Mouse (Mus musculus): ENCODE measurements around the gene Lzic. TPM values are rescaled to one million over a fixed set of nuclear protein-coding genes. Genes with fewer than 3 reads are reported as not detected.

The Lzic gene
- polyA plus RNA-seq, 1 experiment from 2014 or later = 35.9 TPM

DNA sequence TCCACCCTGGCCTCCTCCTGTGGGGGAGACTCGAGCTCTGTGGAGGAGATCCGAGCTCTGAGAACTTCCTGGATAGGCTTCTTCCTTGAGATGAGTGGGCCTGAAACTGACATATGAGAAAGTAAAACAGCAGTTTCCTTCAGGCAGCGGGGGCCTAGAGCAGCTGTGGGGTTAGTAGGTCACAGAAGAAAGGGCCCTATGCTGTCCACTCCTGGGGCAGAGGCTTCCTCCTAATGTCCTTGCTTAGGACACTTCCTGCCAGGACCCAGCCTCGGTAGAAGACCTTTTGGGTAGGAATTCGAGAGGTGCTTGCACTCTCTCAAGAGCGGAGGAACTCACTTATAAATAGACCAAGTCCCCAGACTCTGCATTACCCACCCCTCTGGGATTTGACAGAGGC, 44.7 kb downstream of the Lzic start:
- 56% methylated on average over 6 of the region's 6 CpGs for WGBS
- Histone ChIP-seq H3K4me2 (ENCODE audit: low read depth, low read length) (no peak overlapping the region), H3K4me1 (ENCODE audit: control insufficient read depth, insufficient read depth, low read length) (peaks cover 27% of the 10 kb centered on the region; the same call in 1 of the 2 replicates), H3K9me3 (replicated peaks; ENCODE audit: control insufficient read depth, low read length) (no peaks in the 10 kb centered on the region), H3K36me3 (ENCODE audit: control insufficient read depth, insufficient read depth, low read length) (no peaks in the 10 kb centered on the region), H3K4me3 (replicated peaks; ENCODE audit: low read length) (no peak overlapping the region), H3K27ac (ENCODE audit: low read length) (peak overlapping the region; percentile 6; the same call in 1 of the 2 replicates), H3K9ac (ENCODE audit: low read length) (no peak overlapping the region), H3K27me3 (ENCODE audit: control insufficient read depth, insufficient read depth, low read length) (no peaks in the 10 kb centered on the region)
- ATAC-seq (ENCODE audit: insufficient read depth, low FRiP score) = no peak

DNA sequence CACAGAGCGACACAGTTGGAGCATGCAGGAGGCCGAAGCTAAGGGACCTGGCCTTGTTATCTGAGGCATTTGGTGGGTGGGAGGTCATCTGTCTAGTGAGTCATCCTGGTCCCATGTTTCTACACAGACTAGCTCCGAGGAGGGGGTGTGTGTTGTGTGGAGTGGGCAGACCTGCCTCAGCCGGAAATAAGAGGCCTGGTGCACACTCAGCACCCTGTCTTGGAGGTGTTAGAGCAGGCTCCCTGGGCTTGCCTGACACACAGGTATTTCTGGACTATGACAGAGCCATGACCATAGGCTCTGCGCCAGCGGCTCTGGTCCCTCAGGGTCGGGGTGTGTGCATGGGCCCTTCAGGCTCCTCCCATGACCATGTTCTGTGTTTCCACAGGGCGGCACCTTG, 54.4 kb downstream of the Lzic start:
- H3K4me1 ChIP-seq (ENCODE audit: control insufficient read depth, insufficient read depth, low read length) = 0 out of 2 replicates have a peak, but pooled peaks cover 9% of the 10 kb centered on the region
- H3K27ac ChIP-seq (ENCODE audit: low read length) = peak overlapping the region; percentile 47; the same call in 1 of the 2 replicates
- H3K9ac ChIP-seq (ENCODE audit: low read length) = no peak overlapping the region
- peak; percentile 84 for ATAC-seq (ENCODE audit: insufficient read depth, low FRiP score)
- no peak overlapping the region for H3K4me2 ChIP-seq (ENCODE audit: low read depth, low read length)
- no peaks in the 10 kb centered on the region for H3K36me3 ChIP-seq (ENCODE audit: control insufficient read depth, insufficient read depth, low read length)
- no peaks in the 10 kb centered on the region for H3K9me3 ChIP-seq (replicated peaks; ENCODE audit: control insufficient read depth, low read length)
- no peaks in the 10 kb centered on the region for H3K27me3 ChIP-seq (ENCODE audit: control insufficient read depth, insufficient read depth, low read length)
- no peak overlapping the region for H3K4me3 ChIP-seq (replicated peaks; ENCODE audit: low read length)
- 60% methylated on average over 8 of the region's 8 CpGs for whole genome bisulfite sequencing

DNA sequence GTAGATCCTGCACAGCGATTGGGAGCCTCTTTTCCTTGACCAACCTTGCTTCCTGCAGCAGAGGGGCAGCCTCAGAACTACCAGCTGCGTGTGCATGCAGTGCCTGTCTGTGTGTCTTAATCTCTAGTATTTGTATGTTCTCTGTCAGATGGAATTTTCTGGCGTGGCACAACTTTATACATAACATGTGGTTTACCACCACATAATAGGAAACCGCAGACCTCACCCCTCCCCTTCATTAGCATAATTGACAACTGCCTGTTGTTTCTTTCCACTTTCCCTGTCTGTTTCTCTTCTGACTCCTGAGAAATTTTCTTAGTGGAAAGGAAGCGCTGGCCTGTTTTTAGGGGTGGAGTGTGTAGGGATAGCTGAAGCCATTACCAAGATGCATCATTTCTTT, 56.9 kb downstream of the Lzic start:
- Histone ChIP-seq H3K9ac (ENCODE audit: low read length) (no peak overlapping the region), H3K27me3 (ENCODE audit: control insufficient read depth, insufficient read depth, low read length) (no peaks in the 10 kb centered on the region), H3K36me3 (ENCODE audit: control insufficient read depth, insufficient read depth, low read length) (0 out of 2 replicates have a peak, but pooled peaks cover 3% of the 10 kb centered on the region), H3K9me3 (replicated peaks; ENCODE audit: control insufficient read depth, low read length) (no peaks in the 10 kb centered on the region), H3K27ac (ENCODE audit: low read length) (no peak overlapping the region), H3K4me2 (ENCODE audit: low read depth, low read length) (no peak overlapping the region), H3K4me3 (replicated peaks; ENCODE audit: low read length) (no peak overlapping the region), H3K4me1 (ENCODE audit: control insufficient read depth, insufficient read depth, low read length) (0 out of 2 replicates have a peak, but pooled peaks cover 13% of the 10 kb centered on the region)
- 64% methylated on average over 5 of the region's 5 CpGs for WGBS
- ATAC-seq (ENCODE audit: insufficient read depth, low FRiP score) = no peak

DNA sequence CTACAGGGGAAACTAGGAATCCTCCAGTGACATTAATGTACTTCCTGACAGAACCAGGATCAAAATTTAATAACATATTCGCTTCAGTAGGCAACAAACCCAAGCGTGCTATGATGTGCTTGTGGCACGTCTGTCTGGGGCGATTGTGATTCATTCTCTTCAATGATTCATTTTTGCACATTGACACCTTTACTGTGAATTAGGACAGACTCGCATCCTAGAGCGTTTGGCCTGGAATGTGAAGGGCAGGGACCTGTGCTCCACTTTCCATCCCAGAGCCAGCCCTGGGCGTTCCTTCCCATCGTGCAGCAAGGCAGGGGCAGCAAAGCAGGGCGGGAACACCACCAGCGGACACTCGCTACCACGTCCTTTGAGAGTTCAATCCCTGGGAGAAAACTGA, 57.4 kb downstream of the Lzic start:
- Histone ChIP-seq H3K4me2 (ENCODE audit: low read depth, low read length) (no peak overlapping the region), H3K4me3 (replicated peaks; ENCODE audit: low read length) (no peak overlapping the region), H3K9me3 (replicated peaks; ENCODE audit: control insufficient read depth, low read length) (no peaks in the 10 kb centered on the region), H3K4me1 (ENCODE audit: control insufficient read depth, insufficient read depth, low read length) (0 out of 2 replicates have a peak, but pooled peaks cover 13% of the 10 kb centered on the region), H3K9ac (ENCODE audit: low read length) (no peak overlapping the region), H3K27ac (ENCODE audit: low read length) (no peak overlapping the region), H3K36me3 (ENCODE audit: control insufficient read depth, insufficient read depth, low read length) (0 out of 2 replicates have a peak, but pooled peaks cover 3% of the 10 kb centered on the region), H3K27me3 (ENCODE audit: control insufficient read depth, insufficient read depth, low read length) (no peaks in the 10 kb centered on the region)
- WGBS = 79% methylated on average over 12 of the region's 12 CpGs
- no peak for ATAC-seq (ENCODE audit: insufficient read depth, low FRiP score)

DNA sequence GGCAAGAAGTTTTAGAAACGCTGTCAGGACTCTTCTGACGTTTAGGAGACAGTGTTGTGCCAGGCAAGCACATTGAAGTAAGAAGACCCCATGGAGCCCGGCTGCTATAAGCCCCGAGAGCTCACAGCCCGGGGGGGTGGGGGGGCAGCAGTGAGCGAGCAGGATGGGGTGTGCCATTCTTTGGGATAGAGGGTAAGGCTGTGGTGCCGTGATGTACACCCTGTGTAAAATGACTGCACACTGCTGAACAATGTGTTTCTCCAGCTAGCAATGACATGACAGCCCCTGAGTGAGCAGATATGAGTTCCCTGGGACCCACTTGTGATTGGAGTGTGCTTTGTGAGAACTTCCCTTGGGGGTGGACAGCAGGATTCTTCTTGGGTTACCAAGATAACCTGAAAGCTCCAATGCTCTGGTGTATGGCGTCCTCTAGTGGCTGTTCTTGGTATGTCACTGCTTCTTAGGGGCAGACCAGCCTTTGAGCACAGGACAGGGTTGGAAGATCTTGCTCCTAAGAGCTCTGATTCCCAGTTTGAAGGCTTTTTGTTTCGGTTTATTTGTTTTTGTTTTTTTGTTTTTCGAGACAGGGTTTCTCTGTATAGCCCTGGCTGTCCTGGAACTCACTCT, 58.0 kb downstream of the Lzic start:
- Histone ChIP-seq H3K36me3 (ENCODE audit: control insufficient read depth, insufficient read depth, low read length) (0 out of 2 replicates have a peak, but pooled peaks cover 3% of the 10 kb centered on the region), H3K9ac (ENCODE audit: low read length) (no peak overlapping the region), H3K4me1 (ENCODE audit: control insufficient read depth, insufficient read depth, low read length) (0 out of 2 replicates have a peak, but pooled peaks cover 13% of the 10 kb centered on the region), H3K9me3 (replicated peaks; ENCODE audit: control insufficient read depth, low read length) (no peaks in the 10 kb centered on the region), H3K4me3 (replicated peaks; ENCODE audit: low read length) (no peak overlapping the region), H3K27ac (ENCODE audit: low read length) (no peak overlapping the region), H3K27me3 (ENCODE audit: control insufficient read depth, insufficient read depth, low read length) (no peaks in the 10 kb centered on the region), H3K4me2 (ENCODE audit: low read depth, low read length) (no peak overlapping the region)
- 57% methylated on average over 10 of the region's 10 CpGs for WGBS
- no peak for ATAC-seq (ENCODE audit: insufficient read depth, low FRiP score)

DNA sequence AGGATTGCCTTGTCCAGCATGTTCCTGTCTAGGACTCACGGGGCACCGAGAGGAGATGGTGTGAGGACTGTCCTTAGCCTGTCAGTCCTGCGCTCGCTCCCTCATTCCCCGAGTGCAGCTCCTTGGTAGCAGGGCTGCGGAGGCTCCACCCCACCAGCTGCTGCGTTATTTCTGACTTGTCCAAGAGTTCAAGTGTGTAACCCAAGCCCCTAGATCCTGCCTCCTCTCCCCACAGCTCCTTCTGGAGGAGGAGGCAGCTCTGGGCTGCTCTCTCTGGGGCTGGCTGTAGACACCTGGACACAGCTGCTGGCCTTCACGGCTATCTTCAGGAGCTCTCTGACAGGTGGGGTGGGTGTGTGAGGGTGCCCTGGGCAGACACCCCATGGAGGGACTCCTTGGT, 59.9 kb downstream of the Lzic start:
- Histone ChIP-seq H3K27me3 (ENCODE audit: control insufficient read depth, insufficient read depth, low read length) (no peaks in the 10 kb centered on the region), H3K4me3 (replicated peaks; ENCODE audit: low read length) (no peak overlapping the region), H3K9ac (ENCODE audit: low read length) (peak overlapping the region; percentile 49; the same call in 1 of the 2 replicates), H3K4me1 (ENCODE audit: control insufficient read depth, insufficient read depth, low read length) (0 out of 2 replicates have a peak, but pooled peaks cover 3% of the 10 kb centered on the region), H3K9me3 (replicated peaks; ENCODE audit: control insufficient read depth, low read length) (no peaks in the 10 kb centered on the region), H3K4me2 (ENCODE audit: low read depth, low read length) (no peak overlapping the region), H3K36me3 (ENCODE audit: control insufficient read depth, insufficient read depth, low read length) (0 out of 2 replicates have a peak, but pooled peaks cover 3% of the 10 kb centered on the region), H3K27ac (ENCODE audit: low read length) (peak overlapping the region; percentile 62; the same call in 1 of the 2 replicates)
- WGBS = 58% methylated on average over 8 of the region's 8 CpGs
- ATAC-seq (ENCODE audit: insufficient read depth, low FRiP score) = no peak

Small RNA genes within 50 kb of the gene (microRNA-seq; reads per million reads assigned to microRNA genes)
- not detected for gene Mir5616

Other genes with a start within 250 kb of the Lzic start
- 27.1 and 29.5 TPM in 2 replicates for gene Kif1b, start 177.5 kb upstream of the Lzic start, polyA plus RNA-seq (2015; fragmentation: Nextera tagmentation; extraction: Ambion mirVana)
- 32.7 and 33.5 TPM in 2 replicates for gene Ube4b, start 58.5 kb upstream of the Lzic start, polyA plus RNA-seq (2015; fragmentation: Nextera tagmentation; extraction: Ambion mirVana)
- 4.0 and 4.8 TPM in 2 replicates for gene Rbp7, start 30.3 kb upstream of the Lzic start, polyA plus RNA-seq (2015; fragmentation: Nextera tagmentation; extraction: Ambion mirVana)
- gene Tmem274, start 7.9 kb upstream of the Lzic start, polyA plus RNA-seq (2015; fragmentation: Nextera tagmentation; extraction: Ambion mirVana) = 0.39 and 0.40 TPM in 2 replicates
- gene Nmnat1, start within 50 bp of the Lzic start, polyA plus RNA-seq (2015; fragmentation: Nextera tagmentation; extraction: Ambion mirVana) = 9.3 and 9.6 TPM in 2 replicates
- gene Ctnnbip1, start 33.0 kb downstream of the Lzic start, polyA plus RNA-seq (2015; fragmentation: Nextera tagmentation; extraction: Ambion mirVana) = 56.2 and 57.3 TPM in 2 replicates
- 14.7 and 14.9 TPM in 2 replicates for gene Clstn1, start 101.2 kb downstream of the Lzic start, polyA plus RNA-seq (2015; fragmentation: Nextera tagmentation; extraction: Ambion mirVana)
- 5.1 and 5.5 TPM in 2 replicates for gene Pik3cd, start 217.3 kb downstream of the Lzic start, polyA plus RNA-seq (2015; fragmentation: Nextera tagmentation; extraction: Ambion mirVana)